ENCODE assay signal across 9 mouse cellular contexts in genomic region chr2:28923912-28924311, GRCm38 (mm10). TPM values are rescaled to one million over a fixed set of nuclear protein-coding genes. Genes with fewer than 3 reads are reported as not detected.
DNase-seq lines count a peak whose midpoint lies in the region; ATAC-seq and TF ChIP-seq lines count a peak whose summit lies in the region.
"Had no signal": no experiment of that assay in that cellular context is flagged by ENCODE, and none has a peak within 500 bp of the region (broad histone marks: within the 10 kb centered on the region; RNA-seq: fewer than 3 reads in every experiment).

No protein-coding gene starts in this region.

- in situ Hi-C loops in CH12.LX (cut with MboI; ENCODE audit: low pct_ligation_motif_present, low pct_unique_long_range_greater_than_20kb, low sequenced_read_pairs): loop anchor here (5.0 kb wide), 1 partner anchor 128 kb away; no protein-coding TSS in a partner anchor

- ATAC-seq in common myeloid progenitor, adult 5-6 weeks (replicated peaks; ENCODE audit: low read depth, poor library complexity, severe bottlenecking): peak; percentile 76
- no peak for ATAC-seq in megakaryocyte, adult 5-6 weeks (ENCODE audit: poor library complexity, severe bottlenecking)

- H3K4me3 ChIP-seq in CH12.LX (replicated peaks in 1 of 3; ENCODE audit: low read depth in 2 of 3, low read length in 2 of 3, poor library complexity in 1 of 3): no peak overlapping the region
- H3K4me3 ChIP-seq: heart, embryonic 13.5 days had no signal

- TF ChIP-seq CTCF in CH12.LX (conservative IDR thresholded peaks at IDR 0.05 in 1 of 2, IDR thresholded peaks at IDR 0.05 in 1 of 2; ENCODE audit: low read depth in 2 of 2, low read length in 2 of 2): peak; percentile 78 to 93

- peaks cover 0 to 14% of the 10 kb centered on the region in 2 experiments; a peak in 2 of 4 replicates for H3K4me1 ChIP-seq in CH12.LX (ENCODE audit: control insufficient read depth in 1 of 2, insufficient read depth in 2 of 2)
- H3K4me1 ChIP-seq: heart, embryonic 13.5 days had no signal

- dilution Hi-C loops in CH12.LX (cut with MboI; ENCODE audit: extremely low pct_ligation_motif_present, extremely low pct_unique_long_range_greater_than_20kb, low sequenced_read_pairs): no loop called here

- no peak overlapping the region for H3K27ac ChIP-seq in CH12.LX (ENCODE audit: insufficient read depth, low read depth)
- H3K27ac ChIP-seq: heart, embryonic 13.5 days had no signal

- H3K79me2 ChIP-seq in CH12.LX (replicated peaks; ENCODE audit: control insufficient read depth, extremely low read depth, insufficient read depth, poor library complexity, severe bottlenecking): no peaks in the 10 kb centered on the region

- no peaks in the 10 kb centered on the region for H3K36me3 ChIP-seq in CH12.LX (replicated peaks in 1 of 2; ENCODE audit: control insufficient read depth in 1 of 2, insufficient read depth in 1 of 2, low read length in 1 of 2)
- H3K36me3 ChIP-seq: heart, embryonic 13.5 days had no signal

- TF ChIP-seq EP300 in CH12.LX (IDR thresholded peaks at IDR 0.05; ENCODE audit: low read length): no peak

- peak; percentile 83 for DNase-seq in CH12.LX (ENCODE audit: extremely low read depth)
- peak; percentile 48 for DNase-seq in adipocyte (ENCODE audit: low spot score)
- DNase-seq in gastrocnemius, postnatal 4 days (ENCODE audit: low spot score in 2 of 2): peak; percentile 60 to 76
- peak; percentile 17 for DNase-seq in layer of hippocampus, adult 9-10 months (ENCODE audit: low spot score)
- peak; percentile 55 for DNase-seq in lung, postnatal 36 days
- DNase-seq in right cerebral cortex, postnatal 14 days: peak; percentile 84

- H3K9ac ChIP-seq in CH12.LX (ENCODE audit: insufficient read depth, low read depth): no peak overlapping the region
- H3K9ac ChIP-seq: heart, embryonic 13.5 days had no signal

- no peaks in the 10 kb centered on the region for H3K9me3 ChIP-seq in CH12.LX (replicated peaks; ENCODE audit: low read length)
- H3K9me3 ChIP-seq: heart, embryonic 13.5 days had no signal

- H3K4me2 ChIP-seq in CH12.LX (ENCODE audit: insufficient read depth, low read depth, poor library complexity, severe bottlenecking): no peak overlapping the region
- H3K4me2 ChIP-seq: heart, embryonic 13.5 days had no signal

- peak; percentile 92 for TF ChIP-seq RAD21 in CH12.LX (IDR thresholded peaks at IDR 0.05; ENCODE audit: low read depth, low read length)

- H3K27me3 ChIP-seq in CH12.LX (replicated peaks): peaks cover 17% of the 10 kb centered on the region

- no peak for TF ChIP-seq POLR2A in CH12.LX (IDR thresholded peaks at IDR 0.05; ENCODE audit: low read depth, low read length)

TF ChIP-seq in CH12.LX, 34 proteins besides CTCF, POLR2A, EP300 and RAD21:
- no peak for TF ChIP-seq KAT2A (IDR thresholded peaks at IDR 0.05; ENCODE audit: insufficient replicate concordance, low read length)
- peak; percentile 81 for TF ChIP-seq SMC3 (IDR thresholded peaks at IDR 0.05; ENCODE audit: low read depth, low read length)
- no peak for TF ChIP-seq MAFK (IDR thresholded peaks at IDR 0.05; ENCODE audit: insufficient replicate concordance, low read length)
- no peak for TF ChIP-seq UBTF (IDR thresholded peaks at IDR 0.05; ENCODE audit: low read depth, low read length)
- peak; percentile 68; the same call in 1 of the 2 replicates for TF ChIP-seq PAX5 (IDR thresholded peaks at IDR 0.05; ENCODE audit: low read length)

RNA-seq across cellular contexts. Expression of gene Barhl1, which starts 7.4 kb away (rescaled TPM):
- total RNA-seq in CH12.LX (2012; rRNA removed): 0.04 TPM in 1 of 2 replicates, not detected in the other
- 0.11 TPM in 1 of 2 replicates, not detected in the other for total RNA-seq in CH12.LX (2014; rRNA removed)
- 0.19 and 0.24 TPM in 2 replicates for polyA plus RNA-seq in CH12.LX (2012; ENCODE audit: insufficient read length, low read depth)
- total RNA-seq in common myeloid progenitor, adult 5-6 weeks (2017): not detected in 2 replicates
- not detected for total RNA-seq in gastrocnemius, postnatal 4 days (2021)
- total RNA-seq in megakaryocyte, adult 5-6 weeks (2015): not detected in 2 replicates
- not detected in 2 replicates for total RNA-seq in megakaryocyte, adult 5-6 weeks (2017)
- polyA plus RNA-seq: heart, embryonic 13.5 days had no signal

Comparison
In these comparisons a context has a peak if more than half of its experiments do, and no peak if none do; other contexts are left out.
1. DNase-seq: peak in every context shown above with its lines; median percentile 84 in right cerebral cortex, postnatal 14 days; 83 in CH12.LX; 68 in gastrocnemius, postnatal 4 days; 55 in lung, postnatal 36 days; 48 in adipocyte; 17 in layer of hippocampus, adult 9-10 months.